Mouse (Mus musculus) kidney, postnatal 10 days (tissue): ENCODE results near the gene Raf1.
"Not testable (repeated sequence)": the region's sequence is repeated elsewhere in the genome, so short reads cannot be mapped to it uniquely, and the experiment has no call there.

Experiments used
- DNase-seq: peaks from one replicate; pipeline ENCODE4 v3.0.0; 2021; ENCODE audit warnings: mixed read lengths

The Raf1 gene

DNA sequence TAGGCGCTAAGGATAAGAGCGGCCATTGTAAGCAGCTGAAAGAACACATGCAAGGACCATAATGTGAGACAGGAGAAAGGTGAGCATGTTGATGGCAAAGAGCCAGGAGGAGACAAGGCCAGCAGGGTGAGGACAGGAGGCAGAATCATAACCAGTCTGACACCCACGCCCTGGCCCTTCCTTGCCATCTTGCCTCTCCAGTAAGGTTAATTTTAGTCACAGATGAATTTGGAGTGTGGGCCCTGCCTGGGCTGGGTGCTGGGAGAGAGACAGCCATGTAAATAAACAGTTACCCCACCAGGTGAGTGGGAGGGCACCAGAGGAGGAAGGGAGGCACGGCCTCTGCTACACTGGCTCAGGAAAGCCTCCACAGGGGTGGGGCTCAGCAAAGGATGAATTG is 4.6 kb upstream of the Raf1 start:
- DNase-seq = no peak

DNA sequence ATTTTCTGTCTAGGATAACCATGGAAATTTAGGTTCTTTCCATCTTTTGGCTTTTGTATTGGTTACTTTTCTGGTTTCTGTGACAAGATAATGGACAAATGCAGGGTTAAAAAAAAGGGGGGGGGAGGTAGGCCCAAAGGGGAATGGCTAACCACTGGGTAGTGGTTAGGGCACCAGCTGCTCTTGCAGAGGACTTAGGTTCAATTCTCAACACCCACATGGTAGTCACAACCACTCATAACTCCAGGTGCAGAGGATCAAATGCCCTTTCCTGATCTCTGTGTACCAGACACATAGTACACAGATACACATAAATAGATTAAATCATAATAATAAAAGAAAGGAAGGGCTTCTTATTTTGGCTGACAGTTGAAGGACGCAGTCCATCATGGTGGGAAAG is 1.6 kb upstream of the Raf1 start:
- no peak for DNase-seq

DNA sequence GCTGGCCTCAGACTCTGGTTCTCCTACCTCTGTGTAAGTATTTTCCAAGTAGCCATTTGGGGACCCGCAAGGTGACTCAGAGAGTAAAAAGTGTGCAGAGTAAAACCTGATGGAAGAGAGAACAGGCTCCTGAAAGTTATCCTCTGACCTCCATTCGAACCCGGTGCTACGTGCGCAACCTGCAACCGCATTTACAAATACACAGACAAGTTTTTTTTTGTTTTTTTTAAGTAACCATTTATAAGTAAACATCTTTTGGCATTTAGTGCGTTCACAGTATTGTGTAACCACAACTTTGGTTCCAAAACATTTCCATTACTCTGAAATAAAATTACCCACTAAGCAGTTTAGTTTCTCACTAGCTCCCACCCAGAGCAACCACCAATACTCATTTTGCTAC is 1.0 kb upstream of the Raf1 start:
- no peak for DNase-seq

DNA sequence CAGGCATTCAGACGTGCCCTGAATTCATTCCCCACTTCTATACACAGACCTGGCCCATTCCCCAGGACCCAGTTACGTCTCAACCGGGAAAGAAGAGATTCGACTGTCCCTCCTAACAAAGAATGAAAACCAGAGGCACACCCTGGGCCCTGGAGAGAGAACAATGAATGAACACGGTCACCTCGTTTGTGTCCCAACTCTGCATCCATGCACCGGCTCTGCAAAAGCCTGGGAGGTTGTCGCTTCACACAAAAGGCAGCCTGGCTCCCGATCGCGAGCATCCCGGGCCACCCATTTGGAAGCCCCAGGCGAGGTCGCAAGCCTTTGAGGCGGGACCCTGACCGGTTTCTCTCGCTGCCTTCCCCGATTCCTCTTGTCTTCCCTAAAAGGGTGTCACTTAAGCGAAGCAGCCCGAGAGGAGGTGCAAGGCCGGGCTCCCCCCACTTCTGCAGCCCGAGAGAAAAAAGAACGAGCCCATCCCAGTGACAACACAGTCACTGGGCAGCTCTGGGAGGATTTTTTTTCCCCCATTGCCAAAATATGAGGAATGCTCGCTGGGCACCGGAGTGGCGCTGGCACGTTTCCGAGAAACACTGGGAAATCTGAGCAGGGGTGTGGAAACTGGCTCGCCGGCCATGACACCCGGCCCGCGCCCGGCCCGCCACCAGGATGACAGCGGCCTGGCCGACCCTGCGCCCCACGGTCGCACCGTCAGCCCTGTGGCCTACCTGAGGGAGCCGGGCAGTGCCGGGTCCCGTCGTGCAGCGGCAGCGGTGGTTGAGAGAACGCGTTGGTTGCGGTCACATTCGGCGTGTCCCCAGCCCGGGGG is 713 bp downstream of the Raf1 start:
- DNase-seq = peak; percentile 79

DNA sequence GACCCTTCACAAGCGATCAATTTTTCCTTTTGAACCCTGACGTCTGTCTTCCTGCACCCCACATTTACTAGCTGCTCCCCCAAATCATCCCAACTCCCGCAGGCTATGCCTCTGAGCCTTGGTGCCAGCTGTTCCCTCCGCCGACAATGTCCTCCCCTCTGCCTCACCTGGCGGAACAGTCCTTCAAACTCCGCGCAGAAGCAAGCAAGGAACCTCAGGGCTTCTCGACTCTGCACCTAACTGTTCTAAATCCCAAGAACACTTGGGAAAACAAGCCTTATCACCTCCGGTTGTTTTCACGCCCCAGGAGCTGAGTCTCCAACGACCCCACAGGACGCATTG is 1.3 kb downstream of the Raf1 start:
- DNase-seq = peak; percentile 37

DNA sequence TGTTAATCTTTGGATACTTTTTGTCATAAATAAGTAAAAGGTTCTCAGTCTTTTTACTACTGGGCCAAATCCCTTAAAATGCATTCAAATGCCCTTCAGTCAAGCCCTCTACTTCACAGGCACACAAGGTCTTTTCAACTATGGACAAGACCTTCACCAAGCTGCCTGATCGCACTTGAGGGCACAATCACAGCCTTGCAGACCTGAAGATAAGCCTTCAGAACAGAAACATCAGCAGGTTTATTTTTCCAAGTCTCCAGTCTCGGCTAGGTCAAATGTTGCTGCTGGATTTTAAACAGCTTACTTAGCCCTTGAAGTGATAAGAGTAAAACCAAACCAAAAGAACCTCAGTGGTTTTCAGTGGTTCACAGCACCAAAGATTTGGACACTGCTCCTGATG is 2.1 kb downstream of the Raf1 start:
- no peak for DNase-seq

DNA sequence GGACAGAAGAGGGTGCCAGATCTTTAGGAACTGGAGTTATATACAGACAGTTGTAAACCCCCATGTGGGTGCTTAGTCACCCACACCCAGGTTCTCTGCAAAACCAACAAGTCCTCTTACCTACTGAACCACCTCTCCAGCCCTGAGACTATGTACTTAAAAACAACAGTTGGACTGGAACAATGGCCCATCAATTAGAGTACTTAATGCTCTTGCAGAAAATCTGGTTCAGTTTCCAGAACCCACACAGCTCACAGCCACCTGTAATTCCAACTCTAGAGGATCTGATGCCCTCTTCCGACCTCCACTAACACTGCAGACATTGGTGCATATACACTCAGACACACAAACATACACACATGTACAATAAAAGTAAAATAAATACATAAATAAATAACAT is 3.7 kb downstream of the Raf1 start:
- DNase-seq = no peak

DNA sequence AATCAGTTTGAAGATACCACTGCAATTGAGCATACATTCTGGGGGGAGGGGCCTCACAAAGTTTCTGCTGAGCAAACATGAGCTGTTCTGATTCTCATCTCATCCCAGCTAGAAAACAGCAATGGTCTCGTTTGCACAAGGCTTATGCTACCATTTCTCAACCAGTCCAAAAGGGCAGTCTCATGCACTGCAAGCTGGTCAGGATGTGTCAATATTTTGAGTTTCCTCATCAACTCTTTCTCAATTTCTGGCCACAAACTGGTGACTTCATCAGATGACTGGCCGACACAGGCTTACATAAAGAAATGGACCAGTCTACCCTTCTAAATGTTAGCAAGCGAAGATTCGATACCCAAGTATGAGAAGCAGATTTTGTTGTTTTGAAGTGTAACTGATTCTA is 9.8 kb downstream of the Raf1 start:
- no peak for DNase-seq

DNA sequence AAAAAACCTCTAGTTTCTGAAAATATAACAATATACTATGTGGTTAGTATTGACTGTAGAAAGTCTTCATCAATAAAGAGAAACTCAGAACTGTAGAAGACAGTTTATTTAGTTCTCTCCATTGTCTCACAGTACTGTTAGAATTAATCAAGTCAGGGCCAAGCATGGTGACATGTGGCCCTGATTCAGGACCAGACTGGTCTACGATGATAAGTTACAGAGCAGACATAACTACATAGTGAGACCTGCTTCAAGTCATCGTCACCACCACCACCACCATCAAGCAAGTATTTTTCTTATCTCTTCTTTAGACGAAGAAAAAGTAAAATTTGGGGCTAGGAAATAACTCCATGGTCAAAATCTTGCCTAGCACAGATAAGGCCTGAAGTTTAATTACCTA is 12.2 kb downstream of the Raf1 start:
- DNase-seq = no peak

DNA sequence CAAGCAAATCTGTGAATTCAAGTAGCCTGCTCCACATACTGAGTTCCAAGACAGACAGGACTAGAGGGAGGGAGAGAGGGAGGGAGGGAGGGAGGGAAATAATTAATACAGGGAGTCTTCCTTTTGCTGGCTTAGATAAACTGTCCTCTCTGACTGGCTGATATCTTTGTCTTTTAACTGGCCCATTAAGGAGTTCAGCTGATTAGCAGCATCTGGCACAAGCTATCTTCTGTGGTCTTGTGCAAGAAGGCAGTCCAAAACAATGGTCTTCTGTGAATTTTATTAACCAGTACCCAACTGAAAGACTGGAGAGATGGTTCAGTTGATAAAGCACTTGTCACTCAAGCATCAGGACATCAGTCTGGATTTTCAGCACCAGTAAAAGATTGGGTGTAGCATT is 17.6 kb downstream of the Raf1 start:
- DNase-seq = no peak

DNA sequence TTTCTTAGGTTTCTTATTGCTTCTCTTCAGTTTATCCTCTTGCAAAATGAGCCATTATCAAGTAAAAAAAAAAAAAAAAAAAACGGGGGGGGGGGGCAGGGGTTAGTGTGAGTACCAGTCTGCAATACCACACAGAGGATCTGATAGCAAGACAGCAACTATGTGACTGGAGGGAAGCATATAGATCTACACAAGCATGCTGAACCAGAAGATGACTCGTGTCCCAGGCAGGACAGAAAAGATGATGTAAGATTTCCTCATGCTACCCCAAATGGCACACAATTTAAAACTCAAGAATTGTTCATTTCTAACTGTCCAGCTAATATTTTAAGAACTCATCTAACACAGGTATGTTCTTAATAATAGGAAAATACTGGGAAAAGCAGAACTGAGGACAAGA is 22.5 kb downstream of the Raf1 start:
- DNase-seq = no peak

DNA sequence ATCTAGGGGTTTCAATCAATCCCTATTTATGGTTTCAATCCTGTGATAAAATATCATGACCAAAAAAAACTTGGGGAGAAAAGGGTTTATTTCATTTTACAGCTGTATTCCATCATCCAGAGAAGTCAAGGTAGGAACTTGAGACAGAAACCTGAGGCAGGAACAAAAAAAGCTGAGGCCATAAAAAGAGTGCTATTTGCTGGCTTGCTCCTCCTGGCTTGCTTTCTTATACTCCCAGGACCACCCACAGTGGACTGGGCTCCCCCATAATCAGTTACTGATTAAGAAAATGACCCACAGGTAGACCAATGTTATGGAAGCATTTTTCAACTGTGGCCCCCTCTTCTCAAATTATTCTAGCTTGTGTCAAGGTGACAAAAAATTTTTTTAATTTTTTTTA is 24.7 kb downstream of the Raf1 start:
- no peak for DNase-seq

DNA sequence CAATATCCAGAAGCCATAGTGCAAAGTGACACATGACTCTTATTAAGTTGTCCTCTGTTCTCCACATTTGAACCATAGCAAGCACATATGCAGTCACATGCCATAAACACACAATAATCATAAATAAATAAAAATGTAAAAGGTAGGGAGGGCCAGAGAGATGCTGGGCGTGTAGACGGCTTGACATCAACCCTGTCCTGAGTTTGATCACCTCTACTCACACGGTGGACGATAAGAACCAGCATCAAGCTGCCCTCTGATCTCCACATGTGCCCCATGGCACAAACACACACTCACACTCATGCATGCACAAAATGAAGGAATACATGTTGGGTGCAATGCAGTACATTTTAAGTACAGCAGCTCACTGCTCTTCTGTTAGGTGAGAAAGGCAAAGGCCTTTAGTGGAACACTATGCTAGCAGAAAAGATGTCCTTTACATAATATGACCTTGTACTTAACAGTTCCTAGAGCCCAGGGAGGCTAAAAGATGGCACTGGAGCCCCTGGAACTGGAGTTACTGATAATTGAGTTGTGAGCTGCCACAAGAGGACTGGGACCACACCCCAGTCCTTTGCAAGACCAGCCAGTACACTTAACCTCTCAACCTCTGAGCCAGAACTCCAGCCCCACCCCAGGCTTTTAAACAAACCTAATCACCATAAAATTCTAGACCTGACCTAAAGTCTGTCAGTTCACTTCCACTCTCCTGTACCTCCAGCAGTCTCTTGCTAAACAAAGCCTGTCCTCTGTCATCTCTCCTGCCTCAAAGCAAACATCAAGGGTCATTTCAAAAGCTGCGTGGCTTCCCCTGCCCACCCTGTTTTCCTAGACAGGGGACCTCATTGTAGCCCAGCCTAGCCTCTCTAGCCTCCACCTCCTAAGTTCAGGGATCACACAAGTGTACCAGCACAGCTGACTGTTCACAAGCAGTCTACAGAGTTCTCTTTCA is 25.7 kb downstream of the Raf1 start:
- no peak for DNase-seq

DNA sequence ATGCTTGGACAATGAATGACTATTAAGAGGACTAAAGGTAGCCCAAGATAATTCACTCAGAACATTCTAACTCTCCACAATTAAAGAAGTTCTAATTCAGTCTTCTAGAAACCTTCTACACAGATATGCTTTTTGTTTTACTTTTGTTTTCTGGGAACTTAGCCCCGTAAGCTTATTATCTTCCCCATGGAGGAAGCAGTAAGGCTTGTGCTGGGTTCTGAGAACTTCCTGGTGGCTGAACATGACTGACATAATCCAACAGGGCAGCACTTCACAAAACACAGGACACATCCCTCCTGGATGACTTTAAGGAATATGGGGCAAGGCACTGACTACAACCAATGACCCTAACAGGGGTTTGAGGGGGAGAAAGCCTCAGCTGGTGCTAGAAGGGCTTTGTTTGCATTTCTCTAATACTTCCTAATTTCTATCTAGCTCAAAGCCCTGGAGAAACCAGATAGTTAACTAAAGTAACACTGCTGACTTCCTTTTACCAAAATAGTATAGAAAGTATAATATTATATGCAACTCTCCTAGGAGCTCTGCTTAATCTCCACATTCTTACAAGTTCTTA is 26.6 kb downstream of the Raf1 start:
- DNase-seq = no peak

DNA sequence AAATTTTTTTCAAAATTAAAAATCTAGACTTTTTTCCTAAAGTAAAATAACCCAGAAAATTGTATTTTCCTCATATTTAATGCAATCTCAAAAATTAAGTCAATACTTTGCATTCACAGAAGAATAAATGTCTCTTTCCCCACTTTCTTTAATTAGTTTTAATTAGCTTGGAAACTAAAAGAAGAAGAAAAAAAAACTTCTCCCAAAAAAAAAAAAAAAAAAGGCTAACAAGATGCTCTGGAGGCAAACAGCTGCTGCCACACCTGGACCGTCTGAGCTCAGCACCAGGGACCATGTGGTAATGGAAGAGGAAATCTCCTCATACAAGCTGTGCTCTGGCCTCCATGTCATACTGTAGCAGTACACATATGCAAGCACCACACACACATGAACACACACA is 33.1 kb downstream of the Raf1 start:
- no peak for DNase-seq

DNA sequence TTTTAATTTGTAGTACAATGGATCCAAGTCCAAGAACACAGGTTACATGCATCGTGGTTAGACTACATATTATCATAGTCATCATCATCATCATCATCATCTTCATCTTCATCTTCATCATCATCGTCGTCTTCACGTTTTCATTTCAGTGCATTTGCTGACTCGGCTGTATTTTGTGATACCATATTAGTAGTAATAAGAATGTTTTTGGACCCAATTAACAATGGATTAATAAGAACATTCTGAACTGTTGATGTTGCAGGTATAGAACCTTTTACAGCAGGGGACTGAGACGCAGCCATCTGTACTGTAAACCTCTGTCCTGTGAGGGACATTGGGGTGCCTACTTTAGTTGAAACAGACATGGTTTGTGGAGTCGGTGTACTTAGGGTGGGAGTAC is 38.2 kb downstream of the Raf1 start:
- DNase-seq = not testable (repeated sequence)

DNA sequence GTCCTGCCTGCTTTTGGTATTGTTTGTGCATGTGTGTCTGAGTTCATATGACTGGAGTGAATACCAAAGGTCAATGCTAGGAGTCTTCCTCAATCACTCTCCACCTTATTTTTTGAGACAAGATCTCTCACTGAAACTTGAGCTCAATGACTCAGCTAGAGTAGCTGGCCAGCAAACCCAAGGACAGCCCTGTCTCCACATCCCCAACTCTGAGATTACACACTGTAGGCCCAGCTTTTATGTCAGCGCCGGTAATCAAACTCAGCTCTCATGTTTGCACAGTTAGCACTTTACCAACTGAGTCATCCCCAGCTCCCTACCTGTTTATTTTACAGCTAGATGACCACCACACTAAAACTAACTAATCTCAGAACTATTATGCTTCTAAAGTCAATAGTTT is 42.4 kb downstream of the Raf1 start:
- DNase-seq = no peak

DNA sequence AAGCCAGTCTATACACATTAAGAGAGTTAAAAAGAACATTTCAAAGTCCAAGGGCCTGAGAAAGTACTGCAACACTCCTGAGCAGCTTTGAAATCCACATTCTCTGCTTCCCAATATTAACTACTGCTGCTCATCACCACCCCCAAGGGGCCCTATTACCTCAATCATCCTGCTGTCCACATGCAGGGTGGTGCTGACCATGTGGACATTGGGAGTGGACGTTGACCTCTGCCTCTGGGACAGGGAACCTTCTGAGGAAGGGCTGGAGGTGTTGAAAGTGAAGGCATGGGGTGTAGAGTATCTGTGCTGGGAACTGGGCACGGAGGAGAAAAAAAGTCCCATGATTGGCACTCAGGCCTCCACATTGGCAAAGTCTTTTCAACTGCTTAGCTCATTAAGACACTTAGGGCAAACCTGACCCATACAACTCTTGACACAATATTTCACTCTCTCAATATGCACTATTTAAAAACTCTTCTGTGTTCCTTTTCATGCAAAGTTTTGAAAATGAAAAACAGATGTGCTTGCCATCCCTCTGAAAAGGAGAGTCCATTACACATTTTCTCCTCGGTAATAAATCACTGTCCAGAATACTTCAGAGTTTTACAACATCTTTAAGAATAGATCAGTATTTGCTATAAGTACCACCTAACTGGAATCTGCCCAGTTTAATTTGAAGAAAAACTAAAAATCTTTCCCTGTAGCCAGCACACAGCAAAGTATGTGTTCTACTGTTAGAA is 45.2 kb downstream of the Raf1 start:
- DNase-seq = peak; percentile 32

DNA sequence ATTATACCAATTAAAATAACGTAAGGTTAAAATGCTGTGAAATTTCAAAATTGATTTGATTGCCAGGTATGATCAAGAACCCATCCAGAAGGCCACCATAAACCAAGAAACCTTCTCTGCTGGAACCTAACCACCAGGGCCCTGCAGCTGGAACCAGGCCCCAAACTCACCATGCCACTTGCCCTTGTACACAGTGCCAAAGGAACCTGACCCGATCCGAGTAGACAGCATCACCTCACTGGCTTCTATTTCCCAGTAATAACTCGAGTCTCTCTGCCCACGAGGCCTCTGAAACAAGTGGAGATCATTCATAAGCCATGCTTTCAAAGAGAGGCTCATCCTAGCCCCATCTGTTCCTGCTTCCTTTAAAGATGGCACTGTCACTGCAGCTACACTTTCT is 50.3 kb downstream of the Raf1 start:
- DNase-seq = no peak

DNA sequence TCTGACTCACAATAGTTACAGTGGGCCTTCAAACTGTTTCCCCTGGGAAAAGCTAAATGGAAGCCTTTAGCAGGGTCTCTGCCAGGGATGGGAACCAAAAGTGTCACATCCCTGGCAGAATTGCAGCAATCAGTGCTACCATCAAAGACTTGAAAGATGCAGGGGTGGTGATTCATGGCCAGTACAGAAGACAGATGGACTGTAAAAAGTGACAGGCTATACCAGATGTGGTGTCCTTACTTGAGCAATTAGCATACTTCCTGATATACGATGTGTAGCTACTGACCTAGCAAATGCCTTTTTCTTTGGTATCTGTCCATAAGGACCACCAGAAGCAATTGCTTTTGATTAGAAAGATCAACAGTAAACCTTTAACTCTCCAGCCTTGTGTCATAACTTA is 55.5 kb downstream of the Raf1 start:
- DNase-seq = no peak

DNA sequence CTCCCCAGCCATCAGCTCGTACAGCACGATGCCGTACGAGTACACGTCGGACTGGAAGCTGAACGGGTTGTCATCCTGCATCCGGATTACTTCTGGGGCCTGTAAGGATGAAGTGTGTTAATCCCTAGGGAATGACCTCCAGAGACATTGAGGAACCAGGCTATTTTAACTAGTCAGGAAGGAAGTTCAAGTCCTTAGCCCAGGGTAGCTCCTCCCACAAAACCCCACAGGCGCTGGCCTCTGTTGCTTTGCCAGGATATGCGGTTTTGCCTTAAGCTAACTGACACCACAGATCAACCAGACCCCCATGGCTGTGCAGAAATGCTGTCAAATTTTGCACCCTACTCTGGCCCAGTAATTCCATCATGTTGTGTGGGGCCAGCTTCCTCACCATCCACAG is 56.6 kb downstream of the Raf1 start:
- DNase-seq = peak; percentile 51

DNA sequence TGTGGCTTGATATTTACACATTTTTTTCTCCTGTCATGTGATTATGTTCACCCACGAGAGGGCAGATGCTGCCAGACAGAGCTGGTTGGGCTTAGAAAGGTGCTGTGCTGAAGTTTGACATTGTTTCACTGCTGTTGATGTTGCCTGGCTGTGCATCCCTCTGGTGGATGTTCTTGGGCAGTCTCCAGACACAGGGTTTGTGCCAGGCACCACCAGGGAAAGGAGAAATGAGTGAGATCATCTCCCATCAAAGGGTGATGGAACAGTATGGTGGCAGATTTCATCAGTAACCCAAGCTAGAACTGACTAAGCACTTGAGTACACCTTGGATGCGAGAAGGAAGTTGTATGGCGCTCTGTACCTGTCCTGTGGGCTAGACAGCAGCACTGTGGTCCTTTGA is 60.5 kb downstream of the Raf1 start:
- DNase-seq = no peak

DNA sequence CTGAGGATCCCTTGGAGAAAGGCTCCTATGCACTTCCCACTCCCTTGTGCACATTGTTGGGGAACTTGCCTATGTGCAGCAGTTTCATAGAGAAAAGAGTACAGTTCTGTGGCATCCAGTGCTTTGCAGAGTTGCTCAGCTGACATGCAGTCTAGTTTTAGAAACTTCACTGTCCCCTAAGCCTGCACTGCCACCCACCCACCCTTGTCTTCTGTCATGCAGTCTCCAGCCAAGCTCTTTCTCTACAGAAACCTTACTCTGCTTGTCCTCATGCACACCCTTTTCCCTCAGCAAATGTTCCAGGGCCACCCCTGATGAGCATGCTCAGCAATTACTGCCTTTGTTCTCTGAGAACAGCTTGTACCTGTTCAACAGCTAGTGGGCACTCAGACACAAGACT is 62.6 kb downstream of the Raf1 start:
- DNase-seq = no peak
